Mouse (Mus musculus) left cerebral cortex, adult 9 months (tissue): ENCODE measurements around the gene Wscd2.
A peak's percentile ranks its signal among the peaks of the same experiment; 100 is the strongest.

ENCODE experiments used
- DNase-seq, 2 experiments: peaks; one replicate each; pipeline ENCODE4 v3.0.0; 2022; ENCODE audit warnings: low spot score in 2 of 2

The Wscd2 gene

DNA sequence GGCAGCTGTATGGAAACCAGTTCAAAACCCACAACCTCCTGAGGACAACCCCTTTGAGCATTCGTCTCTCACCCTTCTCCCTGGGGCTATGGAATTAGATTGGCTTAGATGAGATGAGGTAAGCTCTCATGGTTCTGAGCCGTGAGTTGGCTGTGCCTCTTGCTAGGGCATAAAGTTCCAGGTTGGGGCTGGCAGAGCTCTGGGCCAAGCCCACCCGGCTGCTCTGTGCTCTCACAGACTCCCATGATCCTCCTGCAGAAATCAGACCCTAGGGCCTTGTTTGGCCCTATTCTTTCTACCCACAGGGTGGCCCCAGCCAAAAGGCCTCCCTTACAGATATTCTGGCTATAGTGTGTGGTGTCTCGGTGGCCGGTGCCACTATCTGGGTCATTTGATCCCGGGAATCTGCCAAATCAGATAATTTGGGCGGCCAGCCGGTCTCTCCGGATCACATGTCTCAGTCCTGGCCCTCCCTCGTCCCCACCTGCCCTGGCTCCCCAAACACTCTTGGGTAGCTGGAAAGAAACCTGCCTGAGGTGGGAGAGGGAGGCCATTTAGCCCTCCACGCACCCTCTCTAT lies 4.5 kb upstream of the Wscd2 start:
- DNase-seq = no peak

DNA sequence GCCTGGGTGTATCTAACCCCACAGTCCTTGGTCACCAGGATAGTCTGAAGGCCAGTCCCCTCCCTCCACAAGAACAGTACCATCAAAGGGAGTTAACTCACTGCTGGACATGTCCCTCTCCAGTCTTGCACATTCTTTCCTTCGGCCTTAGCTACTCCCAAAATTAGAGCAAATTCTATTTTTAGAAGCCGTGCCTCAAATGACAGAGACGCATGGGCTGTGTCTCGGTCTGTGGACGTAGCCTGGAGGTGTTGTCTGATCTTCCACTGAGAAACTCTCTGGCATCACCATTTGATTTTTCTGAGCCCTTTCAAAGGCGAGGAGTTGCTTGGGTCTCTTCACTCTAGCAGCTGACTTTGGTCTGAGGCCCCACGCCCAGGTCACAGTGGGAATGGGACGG lies 2.3 kb upstream of the Wscd2 start:
- no peak for DNase-seq

DNA sequence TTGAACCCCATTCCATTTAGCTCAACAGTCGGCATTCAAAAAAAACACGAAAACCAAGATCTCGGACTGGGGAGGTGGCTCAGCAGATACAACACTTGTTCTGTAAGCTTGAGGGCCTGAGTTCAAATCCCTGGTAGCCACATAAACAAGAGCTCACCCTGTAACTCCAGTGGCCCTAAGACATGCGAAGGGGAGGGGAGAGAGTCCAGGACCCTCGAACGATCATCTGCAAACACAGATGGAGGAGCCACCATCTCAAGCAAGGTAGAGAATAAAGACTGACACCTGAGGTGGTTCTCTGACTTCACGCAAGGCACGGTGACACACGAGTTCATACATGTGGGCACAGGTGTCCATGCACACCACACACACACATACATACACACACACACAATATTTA lies 516 bp upstream of the Wscd2 start:
- no peak for DNase-seq

DNA sequence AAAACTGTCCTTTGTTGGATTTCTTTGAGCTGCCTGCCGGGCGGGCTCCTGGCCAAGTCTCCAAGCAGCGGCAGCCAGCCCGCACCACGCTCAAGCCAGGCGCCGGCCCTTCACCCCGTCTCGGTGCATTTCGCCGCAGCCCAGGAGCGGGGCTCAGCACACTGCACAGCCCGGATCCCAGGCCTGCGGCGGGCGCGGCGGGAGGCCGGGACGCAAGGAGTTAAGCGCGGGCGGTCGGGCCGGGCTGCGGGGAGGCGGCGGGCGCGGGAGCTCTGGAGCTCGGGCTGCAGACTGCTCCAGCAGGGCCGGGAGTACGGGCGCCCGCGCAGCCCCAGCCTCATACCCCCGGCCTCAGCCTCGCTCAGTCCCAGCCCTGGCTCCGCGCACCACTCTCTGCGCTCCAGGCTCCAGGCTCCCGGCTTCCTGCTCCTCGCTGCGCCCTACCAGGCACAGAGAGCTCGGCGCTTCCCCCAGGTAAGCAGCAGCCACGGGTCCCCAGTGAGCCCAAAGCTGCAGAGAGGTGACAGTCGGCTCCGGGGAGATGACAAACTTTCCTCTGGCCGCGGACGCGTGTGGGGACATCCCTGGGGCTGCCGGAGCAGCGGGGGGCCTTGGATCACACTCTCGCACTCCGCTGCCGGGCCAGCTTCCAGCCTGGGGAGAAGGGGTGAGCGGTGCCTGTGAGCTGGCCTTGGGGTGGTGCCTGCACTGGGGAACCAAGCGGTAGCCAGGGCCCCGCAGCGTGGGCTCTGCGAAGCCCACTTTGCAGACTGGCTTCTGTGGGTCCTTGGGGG lies 531 bp downstream of the Wscd2 start:
- DNase-seq = peak in 1 of 2 experiments; percentile 34

DNA sequence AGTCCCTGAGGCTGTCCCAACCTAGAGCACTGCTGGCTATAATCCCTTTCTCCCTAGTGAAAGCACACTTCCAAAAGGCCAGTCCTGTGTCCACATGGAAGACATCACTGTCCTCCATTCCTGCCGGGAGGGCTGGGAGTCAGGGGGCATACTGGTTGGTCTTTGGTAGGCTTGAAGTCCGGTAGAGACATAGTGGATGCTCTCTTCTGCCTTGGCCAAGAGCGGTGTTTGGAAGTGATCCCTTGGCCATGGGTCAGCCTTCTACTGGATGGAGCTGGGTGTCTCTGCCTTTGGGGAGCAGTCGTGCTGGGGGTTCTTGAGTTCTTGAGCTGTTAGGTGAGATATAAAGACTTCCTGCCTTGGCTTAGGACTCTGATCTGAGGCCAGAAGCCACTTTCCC lies 1.4 kb downstream of the Wscd2 start:
- no peak for DNase-seq

DNA sequence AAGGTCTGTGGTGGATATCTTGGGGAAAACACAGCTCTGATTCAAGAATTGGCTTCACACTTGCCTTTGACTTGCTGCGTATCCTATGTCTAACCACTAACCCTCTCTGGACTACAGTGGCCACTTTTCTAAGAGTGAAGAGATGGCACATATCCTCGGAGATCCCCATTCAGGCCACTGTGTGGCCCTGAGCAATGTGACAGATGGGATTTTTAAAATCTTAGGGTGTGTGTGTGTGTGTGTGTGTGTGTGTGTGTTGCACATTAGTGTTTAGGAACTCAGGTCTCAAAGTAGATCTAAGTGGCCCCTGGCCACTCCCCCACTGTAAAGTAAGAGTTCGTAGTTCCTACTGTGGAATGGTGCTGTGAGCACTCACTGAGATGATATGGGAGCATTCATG lies 1.9 kb downstream of the Wscd2 start:
- no peak for DNase-seq

DNA sequence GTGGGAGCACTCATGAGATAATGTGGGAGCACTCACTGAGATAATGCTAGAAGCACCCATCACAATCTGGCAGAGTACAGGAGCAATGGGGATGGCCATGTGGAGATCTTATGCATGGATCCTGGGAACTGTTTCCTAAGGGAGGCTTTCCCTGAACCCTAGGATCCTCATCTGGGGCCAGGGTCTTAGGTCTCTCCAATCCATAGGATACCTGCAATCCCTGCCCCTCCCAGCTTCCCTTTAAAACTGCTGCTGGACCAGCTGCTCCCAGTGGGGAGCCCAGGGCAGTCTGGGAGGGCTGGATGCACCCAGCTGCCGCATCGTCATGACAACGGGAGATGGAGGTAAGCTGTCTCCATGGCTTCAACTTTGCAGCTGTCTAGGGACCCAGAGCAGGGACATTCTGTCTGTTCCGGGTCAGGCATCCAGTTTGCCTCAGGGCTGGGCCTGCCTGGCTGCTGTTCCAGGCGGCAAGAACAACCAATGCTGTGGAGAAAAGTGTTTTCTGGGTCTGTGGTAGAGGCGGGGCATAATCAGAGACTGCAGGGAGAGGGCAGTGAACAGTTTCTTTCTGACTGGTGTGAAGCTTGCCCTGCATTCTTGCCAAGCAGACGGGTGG lies 2.4 kb downstream of the Wscd2 start:
- peak in 1 of 2 experiments; percentile 31 for DNase-seq

DNA sequence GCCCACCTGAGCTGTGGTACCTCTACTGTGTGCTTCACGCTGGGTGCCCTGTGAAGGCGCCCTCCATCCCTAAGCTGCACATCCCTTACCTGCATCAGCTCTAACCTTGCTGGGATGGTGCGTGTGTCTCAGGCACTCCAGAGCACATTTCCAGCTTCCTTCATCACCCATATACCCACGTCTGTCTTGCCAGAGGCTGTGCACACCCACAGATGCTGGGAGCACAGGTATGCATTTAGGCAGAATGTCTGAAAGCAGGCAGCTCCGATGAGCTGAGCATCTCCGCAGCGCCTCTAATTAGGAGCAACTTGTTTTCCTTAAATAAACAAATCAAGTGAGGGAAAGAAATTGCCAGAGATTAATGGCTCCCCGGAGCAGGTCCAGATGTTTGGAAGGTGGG lies 3.9 kb downstream of the Wscd2 start:
- DNase-seq = no peak

DNA sequence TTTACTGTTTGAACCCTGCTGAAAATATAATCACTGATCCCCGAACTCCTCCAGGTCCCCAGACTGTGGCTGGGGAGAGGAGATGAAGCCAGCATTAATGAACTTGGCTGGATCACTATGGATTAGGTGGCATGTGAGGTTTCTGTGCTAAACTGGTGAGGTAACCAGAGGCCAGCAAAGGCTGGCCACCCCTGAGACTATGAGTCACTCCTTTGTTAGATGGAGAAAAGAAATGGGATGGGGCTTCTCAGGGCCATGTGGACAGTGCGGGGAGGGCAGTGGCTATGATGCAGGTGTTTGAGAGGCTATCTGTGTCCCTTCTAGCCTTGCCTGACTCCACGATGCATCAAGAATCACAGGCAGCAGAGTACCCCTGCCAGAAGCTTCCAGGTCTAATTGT lies 6.8 kb downstream of the Wscd2 start:
- DNase-seq = no peak

DNA sequence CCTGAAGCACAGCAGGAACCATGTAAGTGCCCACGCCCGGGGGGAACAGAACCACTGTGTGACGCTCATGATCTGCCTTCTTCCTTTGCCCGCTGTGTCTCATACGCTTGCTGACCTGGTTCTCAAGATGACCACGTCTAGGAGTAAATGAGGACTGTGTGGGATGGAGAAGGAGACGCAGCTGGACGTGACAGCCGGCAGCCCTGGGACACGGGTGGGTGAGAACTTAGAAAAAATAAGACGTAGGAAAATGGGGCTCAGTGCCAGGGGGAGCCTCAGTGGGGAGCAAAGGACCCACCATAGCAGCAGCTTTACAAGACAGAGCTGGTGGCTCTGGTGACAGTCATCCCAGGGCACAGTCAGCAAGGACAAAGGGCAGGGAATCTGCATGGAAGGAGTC lies 9.3 kb downstream of the Wscd2 start:
- DNase-seq = no peak

DNA sequence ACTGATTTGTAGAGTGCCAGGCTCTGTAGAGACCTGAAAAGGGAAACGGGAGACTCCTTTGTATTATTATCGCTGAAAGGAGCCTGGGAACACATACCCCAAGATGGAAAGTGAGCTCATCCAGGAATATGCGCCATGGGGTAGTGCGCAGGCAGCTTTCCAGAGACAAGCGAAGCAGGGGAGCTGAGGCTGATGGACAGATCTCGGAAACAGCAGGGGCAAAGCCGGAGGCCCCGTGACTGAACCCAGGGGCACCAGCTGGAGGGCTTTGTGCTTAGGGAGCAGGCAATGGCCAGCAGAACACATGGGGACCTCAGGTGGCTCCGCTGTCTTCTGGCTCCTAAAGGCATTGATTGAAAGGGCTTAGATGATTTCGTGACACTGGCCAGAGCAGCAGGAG lies 13.1 kb downstream of the Wscd2 start:
- peak in 1 of 2 experiments; percentile 46 for DNase-seq

DNA sequence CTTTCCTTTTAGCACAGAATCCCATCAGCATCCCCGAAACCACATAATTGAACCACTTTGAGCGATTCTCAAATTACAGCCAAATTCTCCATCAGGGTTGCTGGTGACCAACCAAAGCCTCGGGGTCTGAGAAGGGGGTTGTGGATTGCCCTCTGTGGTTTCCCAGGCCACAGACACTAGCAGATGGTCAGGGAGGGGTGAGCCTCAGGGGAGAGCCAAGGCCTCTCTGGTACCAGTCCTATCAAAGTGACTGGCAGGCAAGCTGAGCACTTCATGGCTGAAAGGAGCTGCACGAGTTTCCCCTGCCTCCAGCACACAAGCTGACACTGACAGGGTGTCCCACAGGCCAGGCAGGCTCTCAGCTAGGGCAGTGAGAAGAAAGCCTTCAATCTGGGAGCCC lies 14.5 kb downstream of the Wscd2 start:
- DNase-seq = no peak

DNA sequence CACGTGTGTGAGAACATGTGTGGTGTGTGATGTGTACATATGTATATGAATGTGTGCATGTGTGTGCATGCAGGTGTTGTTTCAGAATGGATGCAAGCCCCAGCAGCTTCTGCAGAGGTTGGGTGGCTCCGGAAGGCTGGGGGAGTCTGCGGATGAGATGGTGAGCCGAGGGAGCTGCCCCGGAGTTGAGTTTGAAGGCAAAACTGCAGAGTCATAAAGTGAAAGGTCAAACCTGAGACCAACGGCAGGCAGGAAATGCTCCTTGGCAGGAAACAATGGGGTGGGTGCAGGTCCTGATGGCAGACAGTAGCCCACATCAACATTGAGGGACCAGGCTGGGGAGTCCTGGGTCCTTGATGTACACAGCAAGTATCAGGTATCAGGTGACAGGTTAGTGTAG lies 15.9 kb downstream of the Wscd2 start:
- DNase-seq = no peak

DNA sequence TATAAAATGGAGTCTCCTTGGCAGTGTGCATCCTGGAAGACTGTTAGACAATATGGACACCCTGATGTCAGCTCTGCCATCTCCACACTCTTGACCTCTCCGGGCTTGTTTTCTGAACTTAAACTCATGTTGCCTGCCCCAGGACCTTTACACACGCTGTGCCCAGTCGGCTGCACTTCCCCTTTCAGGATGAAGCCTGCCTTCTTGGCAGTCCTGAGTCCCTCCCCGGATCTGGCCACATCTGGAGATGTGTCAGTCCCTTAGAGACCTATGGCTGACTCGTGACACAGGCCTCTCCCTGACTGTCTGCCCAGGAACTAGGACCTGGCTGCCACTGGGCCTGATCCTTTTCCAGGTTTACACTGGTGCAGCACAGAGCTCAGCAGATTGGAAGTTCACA lies 16.6 kb downstream of the Wscd2 start:
- no peak for DNase-seq

DNA sequence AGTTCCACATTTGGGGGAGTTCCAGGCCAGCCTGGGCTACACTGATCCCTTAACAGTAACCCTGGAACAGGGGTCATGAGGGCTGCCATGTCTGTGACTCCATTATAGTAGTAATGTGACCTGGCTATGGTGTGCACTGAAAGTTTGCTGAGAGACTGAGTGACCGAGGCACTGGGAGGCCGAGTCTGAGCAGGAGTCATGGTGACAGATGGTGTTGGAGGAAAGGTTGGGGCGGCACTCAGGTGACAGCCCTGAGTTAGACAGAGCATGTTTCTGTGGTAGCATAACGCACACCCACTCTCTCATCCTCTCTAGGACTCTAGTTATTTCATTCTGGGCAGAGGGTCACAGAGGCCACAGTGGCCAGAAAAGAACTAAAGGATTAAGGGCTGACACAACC lies 19.0 kb downstream of the Wscd2 start:
- no peak for DNase-seq

DNA sequence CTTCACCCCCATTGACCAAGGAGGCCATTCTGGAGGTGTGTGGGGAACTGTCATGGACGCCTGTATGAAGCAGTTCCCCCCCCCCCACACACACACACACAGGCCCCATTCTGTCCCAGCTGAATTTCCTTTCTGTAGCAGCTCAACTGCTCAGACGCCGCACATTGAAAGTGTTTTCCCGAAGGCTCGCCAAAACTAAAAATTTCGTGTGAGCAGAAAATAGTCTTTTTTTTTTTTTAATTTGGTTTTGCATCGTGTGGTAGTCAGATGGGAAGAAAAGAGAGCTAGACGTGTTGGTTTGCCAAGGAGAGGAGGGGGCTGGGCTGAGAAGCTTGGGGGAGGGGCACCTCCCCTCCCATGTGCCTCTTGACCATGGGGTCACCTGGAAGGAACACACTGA lies 23.5 kb downstream of the Wscd2 start:
- DNase-seq = peak in 1 of 2 experiments; percentile 34

DNA sequence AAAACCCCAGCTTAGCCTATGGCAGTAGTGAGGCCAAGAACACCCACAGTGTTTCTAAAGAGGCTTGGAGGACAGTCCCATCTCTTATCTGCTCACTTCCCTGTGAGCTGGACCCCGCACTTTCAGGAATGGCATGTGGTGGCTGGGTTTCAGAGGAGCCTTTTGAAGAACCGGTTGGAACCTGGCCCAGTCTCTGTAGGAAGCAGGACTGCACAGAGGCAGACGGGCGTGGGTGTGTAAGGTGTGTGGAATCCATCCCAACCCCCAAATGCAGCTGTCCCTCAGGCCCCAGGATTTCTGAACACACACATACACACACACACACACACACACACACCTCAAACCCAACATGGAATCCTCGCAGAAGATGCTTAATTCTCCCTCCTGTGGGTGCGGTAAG lies 23.9 kb downstream of the Wscd2 start:
- peak; percentile 73 to 92 for DNase-seq

DNA sequence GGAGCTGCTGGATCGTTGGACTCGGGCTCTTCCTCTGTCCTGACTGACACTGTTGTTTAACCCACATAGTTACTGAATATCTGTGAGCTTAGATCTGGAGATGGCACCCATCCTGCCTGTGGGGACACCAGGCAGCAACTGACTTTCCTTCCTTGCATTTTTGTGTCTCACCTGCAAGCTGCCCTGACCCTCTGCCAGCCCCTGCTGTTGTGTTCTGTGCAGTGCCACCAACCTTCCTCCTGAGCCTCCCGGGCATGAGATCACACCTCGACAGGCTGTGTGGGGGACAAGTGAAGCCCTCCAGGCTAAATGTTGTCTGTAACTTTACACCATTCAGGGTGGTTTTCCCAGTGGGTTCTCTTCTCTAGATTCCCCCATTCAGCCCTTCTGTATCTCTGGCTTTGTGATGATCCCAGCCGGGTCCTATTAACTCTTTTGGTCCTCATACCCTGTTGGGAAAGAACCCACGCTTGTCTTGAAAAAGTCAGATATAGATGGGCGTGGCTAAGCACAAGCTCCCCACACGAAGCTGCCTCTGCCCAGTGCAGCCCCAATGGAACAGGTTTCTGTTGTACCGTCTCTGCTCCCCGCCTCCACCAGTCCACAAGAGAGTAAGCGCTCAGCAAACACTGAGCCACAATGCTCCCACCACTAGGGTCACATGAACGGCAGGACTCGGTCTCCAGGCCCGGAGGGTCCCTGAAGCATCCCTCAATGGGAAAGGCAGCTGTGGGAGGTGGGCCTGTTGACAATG lies 26.2 kb downstream of the Wscd2 start:
- DNase-seq = no peak

DNA sequence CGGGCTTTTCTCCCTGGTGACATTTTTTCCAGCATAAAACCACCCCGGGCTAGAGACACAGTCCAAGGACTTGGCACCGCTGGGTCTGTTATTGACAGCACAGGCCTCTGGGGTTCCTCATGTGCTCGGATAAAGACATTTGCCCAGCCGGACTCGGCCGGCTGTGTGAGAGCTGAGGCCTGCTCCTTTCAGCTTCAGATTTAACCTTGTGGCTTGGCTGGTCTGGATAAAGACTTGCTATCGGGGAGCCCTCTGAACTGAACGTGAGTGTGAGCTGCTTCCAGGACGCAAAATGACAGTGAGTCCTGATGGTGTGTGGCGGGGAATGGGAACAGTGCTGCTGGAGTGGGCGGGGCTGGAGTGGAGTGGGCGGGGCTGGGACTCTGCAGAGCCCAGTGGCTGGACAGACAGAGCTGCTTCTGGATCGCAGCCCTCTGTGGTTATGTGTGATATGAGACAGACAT lies 26.8 kb downstream of the Wscd2 start:
- no peak for DNase-seq

DNA sequence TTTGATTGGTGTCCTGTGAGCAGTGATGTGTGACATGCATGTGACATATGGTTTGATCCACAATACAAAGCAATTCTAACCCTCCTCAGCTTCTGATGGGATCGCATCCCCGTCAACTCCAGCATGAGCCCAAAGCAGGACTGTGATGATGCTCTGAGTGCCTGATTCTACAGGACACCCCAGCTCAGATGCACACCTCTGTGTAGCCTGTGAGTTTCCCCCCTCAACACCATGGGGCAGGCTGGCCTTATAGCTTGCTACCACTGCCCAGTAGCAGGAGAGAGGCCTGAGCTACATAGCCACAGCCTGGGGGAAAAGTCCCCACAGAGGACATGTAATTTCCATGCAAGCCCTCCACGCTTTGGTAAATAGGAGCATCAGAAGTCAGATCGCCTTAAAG lies 27.3 kb downstream of the Wscd2 start:
- DNase-seq = no peak

DNA sequence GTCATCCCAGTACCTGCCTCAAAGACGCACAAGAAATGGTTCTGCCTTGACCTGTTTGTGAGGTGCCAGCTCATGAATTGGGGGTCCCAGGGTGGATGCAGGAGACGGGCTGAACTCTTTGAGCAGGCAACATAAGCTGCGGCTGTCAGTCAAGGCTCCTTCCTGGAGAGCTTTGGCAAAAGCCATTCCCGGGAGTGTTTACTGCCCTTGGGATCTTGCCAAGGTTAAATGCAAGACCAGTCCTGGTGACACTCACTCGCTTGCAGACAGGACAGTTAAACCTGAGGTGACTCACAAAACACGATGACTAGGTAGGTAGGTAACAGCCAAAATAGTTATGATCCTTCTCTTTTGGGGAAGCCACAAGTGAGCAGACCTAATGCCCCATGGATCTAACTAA lies 30.9 kb downstream of the Wscd2 start:
- no peak for DNase-seq

DNA sequence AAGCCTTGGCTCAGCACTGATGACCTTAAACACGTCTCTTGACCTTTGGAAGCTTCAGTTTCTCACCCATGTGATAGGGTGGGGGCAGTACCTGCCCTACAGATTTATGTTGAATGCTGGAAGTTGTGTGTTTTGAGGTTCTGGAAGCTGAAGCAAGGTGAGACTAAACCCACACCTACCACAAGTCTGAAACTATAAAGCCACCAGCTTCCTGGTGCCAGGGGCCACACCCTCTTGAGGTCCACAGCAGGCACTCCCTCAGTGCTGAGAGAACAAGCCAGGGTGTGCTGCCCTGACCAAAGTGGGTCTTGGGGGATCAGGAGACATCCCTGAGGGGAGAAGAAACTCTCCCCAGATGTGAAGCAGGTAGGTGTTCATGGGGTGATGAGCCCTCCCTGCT lies 48.7 kb downstream of the Wscd2 start:
- no peak for DNase-seq

DNA sequence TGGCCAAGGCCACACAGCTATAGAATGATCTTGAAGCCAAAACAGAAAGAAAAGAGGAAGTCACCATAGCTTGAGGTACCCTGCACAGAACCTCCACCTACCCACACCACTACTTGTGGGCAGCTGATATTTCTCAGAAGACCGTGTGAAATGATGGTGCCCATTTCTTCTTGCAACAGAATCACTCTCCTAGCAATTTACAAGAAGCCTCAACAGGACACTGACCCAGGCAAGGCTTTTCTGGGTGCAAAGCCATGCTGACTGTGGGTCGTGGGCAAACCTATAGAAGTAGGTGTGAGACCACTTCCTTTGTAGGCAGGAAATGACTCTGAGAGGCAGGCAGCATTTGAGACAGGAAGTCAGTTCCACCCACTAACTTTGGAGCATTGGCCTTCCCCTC lies 49.3 kb downstream of the Wscd2 start:
- DNase-seq = no peak
